Mouse (Mus musculus) gastrocnemius, adult 2 months (tissue): ENCODE measurements around the gene Jarid2. TPM values are rescaled to one million over a fixed set of nuclear protein-coding genes. Genes with fewer than 3 reads are reported as not detected.

Experiments
- DNase-seq: peaks from one replicate; pipeline ENCODE4 v3.0.0; 2022
- H3K27ac ChIP-seq: fragments of 200-600 bp; 2 replicates; pipeline ENCODE4 v1.8.1; 2022; ENCODE audit warnings: mild to moderate bottlenecking
- H3K4me3 ChIP-seq: fragments of 200-600 bp; 2 replicates; pipeline ENCODE4 v1.8.1; 2022; ENCODE audit warnings: mild to moderate bottlenecking, moderate library complexity
- CTCF ChIP-seq: fragments of 200-600 bp; IDR thresholded peaks from 2 replicates; pipeline ENCODE4 v1.8.1; 2022; ENCODE audit warnings: antibody characterized with exemption, mild to moderate bottlenecking, moderate library complexity
- intact Hi-C: fragments of 180-260 bp; cut with DNase I; formaldehyde crosslinking; loops from one replicate; pipeline ENCODE4 v1.15.1; 2025
- total RNA-seq, 2 experiments: library from RNA; stranded (reverse); gene quantifications; 2 replicates each; pipeline ENCODE4 v1.2.3; 2021

Jarid2 gene
- total RNA-seq, 2 experiments from 2014 or later: 26.0 to 29.0 TPM

DNA sequence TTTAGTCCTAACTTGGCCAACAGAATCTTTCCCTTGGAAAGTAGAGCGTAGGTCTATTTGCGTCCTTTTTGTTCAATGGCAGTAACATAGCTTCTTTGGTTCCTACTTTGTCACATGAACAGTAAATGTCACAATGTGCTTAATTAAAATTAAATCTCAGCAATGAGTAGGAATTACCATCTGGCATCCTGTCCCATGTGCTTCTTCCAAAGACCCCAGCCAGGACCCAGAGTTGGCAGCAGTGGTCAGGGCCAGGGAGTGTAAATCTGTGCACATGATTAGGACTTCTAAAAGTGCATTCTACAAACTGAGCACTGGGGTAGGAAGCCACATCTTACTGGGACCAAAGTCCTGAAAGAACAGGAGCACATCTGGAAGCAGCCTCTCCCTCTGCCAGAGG is 189.0 kb downstream of the Jarid2 start:
- TF ChIP-seq CTCF: no peak
- Histone ChIP-seq H3K4me3 (no peak overlapping the region), H3K27ac (no peak overlapping the region)
- intact Hi-C loops: no loop called here
- no peak for DNase-seq

DNA sequence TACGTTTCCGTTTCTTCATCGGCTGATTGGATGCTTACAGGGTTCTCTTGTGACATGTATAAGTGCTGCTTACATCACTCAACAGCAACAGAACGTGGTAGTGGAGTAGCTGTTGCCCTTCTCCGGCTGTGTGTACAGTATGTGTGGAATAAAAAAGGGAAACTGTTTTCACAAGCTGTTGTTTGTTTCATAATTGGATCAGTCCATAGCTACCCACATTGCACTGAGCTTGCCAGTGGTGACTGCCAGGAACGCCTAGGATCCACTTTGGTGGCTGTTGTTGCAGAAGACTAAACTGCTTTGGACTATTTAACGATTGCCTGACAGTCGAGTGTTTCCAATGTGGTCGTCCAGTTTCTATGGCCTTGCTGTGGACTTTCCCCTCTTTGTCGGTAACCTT is 191.8 kb downstream of the Jarid2 start:
- Histone ChIP-seq H3K4me3 (no peak overlapping the region), H3K27ac (no peak overlapping the region)
- no peak for TF ChIP-seq CTCF
- intact Hi-C loops: no loop called here
- peak; percentile 31 for DNase-seq

DNA sequence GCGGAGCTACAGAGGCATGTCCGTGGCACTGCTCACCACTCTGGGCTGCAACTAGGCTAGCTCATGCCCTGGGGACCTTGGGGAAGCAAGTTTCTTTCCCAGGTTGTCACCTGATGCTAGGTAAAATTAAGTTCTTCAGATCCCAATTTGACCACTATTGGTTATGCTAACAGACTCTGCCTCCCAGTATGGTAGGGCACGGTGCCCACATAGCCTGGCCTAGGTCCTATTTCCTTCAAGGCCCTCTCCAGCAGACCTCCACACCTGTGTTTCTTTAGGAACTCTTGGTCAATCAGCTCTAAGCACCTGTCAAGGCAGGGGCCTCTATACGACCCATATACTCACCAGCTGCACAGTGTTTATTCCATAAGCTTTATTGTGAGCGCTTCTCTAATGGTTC is 192.4 kb downstream of the Jarid2 start:
- Histone ChIP-seq H3K4me3 (no peak overlapping the region), H3K27ac (no peak overlapping the region)
- intact Hi-C loops: no loop called here
- no peak for TF ChIP-seq CTCF
- no peak for DNase-seq

DNA sequence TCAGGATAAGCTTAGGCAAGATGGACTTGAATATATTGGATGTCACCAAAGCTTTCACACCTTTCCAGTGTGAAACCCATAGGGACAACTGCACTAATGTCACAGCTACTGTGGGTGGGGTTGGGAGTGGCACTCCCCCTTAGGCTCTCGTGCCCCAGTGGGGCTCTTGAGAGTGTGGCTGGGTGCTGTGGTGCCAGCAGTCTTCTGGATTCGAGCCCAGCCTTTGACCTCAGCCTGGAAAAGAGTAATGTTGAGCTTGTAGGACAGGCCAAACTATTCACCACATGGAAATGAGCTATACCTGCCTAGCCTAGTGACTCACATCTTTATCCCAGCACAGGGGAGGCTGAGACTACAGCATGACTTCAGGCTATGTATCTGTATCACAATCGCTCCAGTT is 194.8 kb downstream of the Jarid2 start:
- TF ChIP-seq CTCF: no peak
- H3K4me3 ChIP-seq: no peak overlapping the region
- H3K27ac ChIP-seq: no peak overlapping the region
- DNase-seq: no peak
- intact Hi-C loops: no loop called here

DNA sequence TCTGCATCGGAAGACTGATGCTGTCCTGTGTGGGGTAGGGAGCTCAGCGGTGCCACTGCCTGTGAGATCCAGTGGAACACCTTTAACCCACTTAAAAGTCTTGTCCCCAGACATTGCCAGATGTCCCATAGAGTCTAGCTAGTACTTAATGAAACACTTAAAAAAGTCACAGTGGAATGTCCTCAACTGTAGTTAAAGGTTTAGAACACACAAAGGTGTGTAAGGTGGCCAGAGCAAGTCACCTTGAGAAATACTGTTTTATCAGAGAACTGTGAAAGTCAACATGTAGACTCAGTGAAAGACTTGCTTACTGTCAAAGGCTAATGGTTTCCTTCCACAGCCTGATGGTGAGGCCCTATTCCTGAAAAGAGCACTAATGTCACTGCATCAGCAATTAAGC is 195.9 kb downstream of the Jarid2 start:
- intact Hi-C loops: no loop called here
- TF ChIP-seq CTCF: no peak
- DNase-seq: no peak
- Histone ChIP-seq H3K27ac (no peak overlapping the region), H3K4me3 (no peak overlapping the region)

DNA sequence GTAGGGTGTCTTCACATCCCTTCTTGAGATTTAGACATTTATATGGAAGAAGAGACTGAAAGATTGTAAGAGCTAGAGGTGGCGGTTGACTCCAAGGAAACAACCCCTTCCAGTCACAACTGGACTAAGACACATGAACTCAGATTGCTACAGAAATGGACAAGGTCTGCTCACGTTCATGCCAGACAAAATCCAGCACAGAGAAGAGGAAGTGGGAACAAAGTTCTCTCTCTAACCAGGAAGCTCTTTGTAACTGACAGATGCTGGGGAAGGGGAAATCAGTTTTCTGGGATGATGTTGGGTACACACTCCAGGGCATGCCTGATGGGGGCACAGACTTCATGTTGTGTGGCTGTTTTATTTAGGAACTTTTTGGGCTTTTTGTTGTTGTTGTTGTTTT is 197.0 kb downstream of the Jarid2 start:
- Histone ChIP-seq H3K4me3 (no peak overlapping the region), H3K27ac (no peak overlapping the region)
- TF ChIP-seq CTCF: no peak
- DNase-seq: no peak
- intact Hi-C loops: no loop called here

DNA sequence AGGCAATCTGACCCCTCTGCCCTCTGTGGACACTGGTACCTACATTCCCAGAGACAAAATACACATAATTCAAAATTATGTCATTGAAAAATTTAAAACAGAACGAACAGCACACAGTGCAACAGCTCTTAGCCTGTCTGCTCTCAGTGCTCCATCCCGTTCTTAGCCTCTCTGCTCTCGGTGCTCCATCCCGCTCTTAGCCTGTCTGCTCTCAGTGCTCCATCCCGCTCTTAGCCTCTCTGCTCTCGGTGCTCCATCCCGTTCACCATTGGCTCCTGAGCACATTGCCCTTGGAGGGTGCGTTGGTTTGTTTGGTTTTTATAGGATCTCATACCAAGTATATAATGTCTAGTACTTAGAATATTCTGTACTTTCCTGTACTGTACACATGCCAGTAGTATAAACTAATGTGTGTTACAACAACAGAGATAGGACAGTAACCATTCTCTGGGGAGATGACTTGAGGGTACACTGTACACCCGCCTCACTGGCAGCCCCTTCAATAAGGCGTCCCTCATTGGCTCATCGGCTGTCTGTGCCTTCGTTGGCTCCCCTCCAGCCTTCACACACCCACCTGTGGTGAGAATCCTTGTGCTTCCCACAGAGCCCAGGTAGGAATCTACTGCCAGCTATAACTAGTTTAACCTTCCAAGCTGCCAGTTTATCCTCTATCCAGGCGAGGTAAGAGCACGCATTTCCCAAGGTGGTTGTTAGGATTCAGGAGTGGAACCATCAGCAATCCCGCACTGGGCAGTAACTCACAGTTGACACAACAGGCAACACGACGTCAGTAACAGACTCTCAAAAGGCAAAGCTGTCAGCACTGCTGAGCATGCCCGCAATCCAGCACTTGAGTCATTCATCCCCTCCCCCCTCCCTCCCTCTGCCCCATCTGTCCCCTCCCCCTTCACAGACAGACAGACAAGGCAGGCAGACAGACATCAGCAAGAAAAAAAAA is 203.3 kb downstream of the Jarid2 start:
- no peak overlapping the region for H3K4me3 ChIP-seq
- no peak overlapping the region for H3K27ac ChIP-seq
- TF ChIP-seq CTCF: no peak
- intact Hi-C loops: no loop called here
- no peak for DNase-seq

DNA sequence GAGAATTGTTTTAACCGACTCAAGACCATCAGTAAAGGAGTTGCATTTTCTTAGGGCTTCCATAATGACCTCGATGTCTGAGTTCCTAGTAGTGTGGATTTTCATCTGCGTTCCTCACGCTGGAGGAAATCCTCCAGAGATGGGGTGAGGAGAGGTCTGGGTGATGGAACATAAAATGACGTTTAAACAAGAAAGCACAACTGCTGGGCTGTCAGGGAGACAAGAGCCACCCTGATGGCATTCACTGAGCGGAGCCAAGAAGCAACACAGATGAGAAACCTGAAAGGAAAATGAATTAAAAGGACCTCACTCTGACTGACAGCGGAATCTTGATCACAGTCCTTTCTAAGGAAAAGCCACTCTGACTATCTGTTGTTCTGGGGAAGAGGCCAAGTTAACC is 204.3 kb downstream of the Jarid2 start:
- no peak for TF ChIP-seq CTCF
- Histone ChIP-seq H3K4me3 (no peak overlapping the region), H3K27ac (no peak overlapping the region)
- DNase-seq: no peak
- intact Hi-C loops: no loop called here

DNA sequence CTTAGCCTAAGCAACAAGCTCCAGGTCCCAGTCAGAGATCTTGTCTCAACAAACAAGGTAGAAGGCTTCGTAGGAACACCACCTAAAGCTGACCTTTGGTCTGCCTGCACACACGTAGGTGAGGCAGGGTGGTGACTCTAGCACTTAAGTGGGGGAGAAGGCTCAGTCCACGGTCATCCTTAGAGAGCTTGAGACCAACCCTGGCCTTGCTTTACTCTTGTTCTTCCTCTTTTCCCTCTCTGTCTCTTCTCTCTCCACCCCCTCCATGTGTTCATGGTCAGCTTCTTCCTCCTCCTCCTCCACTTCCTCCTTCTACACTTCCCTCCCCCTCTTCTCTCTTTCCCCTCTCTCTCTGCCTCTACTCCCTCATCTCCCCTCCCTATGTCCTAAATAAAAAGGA is 208.4 kb downstream of the Jarid2 start:
- H3K4me3 ChIP-seq: no peak overlapping the region
- intact Hi-C loops: no loop called here
- no peak overlapping the region for H3K27ac ChIP-seq
- no peak for DNase-seq
- TF ChIP-seq CTCF: no peak

DNA sequence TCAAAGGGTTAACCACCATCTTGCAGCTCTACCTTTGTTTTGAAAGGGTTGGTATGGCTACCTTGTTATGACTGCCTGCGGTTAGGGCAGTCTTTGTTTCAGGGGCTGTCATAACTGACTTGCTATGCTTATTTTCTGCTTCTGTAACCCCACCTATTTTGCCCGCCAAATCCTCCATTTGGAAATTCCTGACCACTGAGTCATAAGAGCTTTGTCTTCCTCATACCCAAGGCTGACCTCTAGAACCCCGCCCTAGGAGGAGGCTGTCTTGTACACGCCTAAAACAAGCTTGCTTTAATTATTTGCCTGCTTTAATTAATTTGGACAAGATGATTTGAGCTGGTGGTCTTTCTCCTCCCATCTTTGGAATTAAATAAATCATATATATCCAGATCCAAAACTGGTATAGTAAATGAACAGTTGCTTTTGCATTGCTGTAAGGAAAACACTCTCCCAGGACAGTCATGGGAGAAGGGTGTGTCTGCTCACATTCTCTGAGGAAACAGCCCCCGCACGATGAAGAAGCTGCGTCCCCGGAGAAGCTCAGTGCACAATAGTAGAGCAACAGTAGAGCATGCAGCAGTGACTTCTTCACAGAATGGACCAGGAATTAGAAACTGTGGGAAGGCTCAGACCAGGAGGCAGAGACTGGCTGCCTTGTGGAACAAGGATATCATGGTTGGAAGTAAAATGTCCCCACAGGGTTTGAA is 210.2 kb downstream of the Jarid2 start:
- intact Hi-C loops: no loop called here
- no peak for DNase-seq
- peak overlapping the region; percentile 31; the same call in 1 of the 2 replicates for H3K27ac ChIP-seq

DNA sequence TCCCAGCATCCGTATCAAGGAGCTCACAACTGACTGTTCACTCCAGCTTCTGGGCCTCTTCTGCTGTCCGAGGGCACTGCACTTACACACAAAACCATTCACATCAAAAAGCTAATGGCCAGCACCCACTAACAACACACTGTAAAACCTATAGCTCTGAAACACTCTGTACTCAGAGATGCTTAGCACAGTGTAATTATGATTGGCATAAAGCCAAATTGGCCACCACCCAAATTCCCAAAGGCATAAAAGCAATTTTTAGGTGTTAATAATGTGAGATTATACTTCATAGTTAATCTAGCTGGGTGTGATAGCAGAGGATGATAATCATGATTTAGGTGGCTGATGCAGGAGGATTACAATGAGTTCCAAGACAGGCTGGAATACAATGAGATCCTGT is 214.3 kb downstream of the Jarid2 start:
- TF ChIP-seq CTCF: no peak
- Histone ChIP-seq H3K4me3 (no peak overlapping the region), H3K27ac (no peak overlapping the region)
- intact Hi-C loops: no loop called here
- no peak for DNase-seq

More for the DNA sequence above, 210.2 kb downstream of the Jarid2 start:
- no peak for TF ChIP-seq CTCF
- no peak overlapping the region for H3K4me3 ChIP-seq

DNA sequence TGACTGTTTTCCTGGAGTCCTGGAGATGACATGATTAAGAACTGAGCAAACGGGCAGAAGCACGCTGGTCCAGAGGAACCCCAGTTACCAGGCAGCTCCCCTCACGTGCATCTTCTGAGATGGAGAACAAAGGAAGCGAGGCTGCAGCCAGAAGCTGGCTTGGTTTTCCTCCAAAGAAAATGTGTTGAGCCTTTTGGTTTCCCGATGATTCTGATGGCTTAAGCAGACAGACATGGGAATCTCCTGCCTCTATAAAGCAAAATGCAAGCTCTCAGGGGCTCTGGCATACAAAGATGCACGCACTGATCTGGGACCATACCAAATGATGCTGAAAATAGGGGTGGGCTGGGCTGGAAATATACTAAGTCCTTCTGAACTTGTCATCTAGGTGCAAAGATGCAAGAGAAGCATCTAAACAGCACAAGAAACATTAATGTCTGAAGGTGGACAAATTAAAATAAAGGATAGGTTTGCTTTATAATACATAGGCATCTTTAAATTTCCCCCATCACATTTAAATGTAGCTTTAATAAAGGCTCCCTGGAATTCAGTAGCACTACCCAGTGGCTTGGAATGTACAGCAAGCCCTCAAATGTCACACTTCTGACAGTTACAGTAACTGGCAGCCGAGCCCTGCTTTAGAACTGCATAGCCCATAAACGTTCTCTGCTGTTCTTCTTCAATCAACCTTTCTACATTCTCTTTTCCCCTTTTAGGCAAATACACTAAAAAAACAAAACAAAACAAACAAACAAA is 217.8 kb downstream of the Jarid2 start:
- no peak for DNase-seq
- no peak for TF ChIP-seq CTCF
- Histone ChIP-seq H3K27ac (no peak overlapping the region), H3K4me3 (no peak overlapping the region)
- intact Hi-C loops: no loop called here
